Mouse (Mus musculus) left cerebral cortex, adult 9 months (tissue): ENCODE results near the gene Dab2.

Source experiments
- DNase-seq, 2 experiments: peaks; one replicate each; pipeline ENCODE4 v3.0.0; 2022; ENCODE audit warnings: low spot score in 2 of 2

The Dab2 gene

GRCm38 (mm10) chr15:6299554-6299953 is at the start of gene Dab2:
Gene Dab2, plus strand, starts transcription at chr15:6299788.
- no peak for DNase-seq

- no peak for DNase-seq
Observed at GRCm38 (mm10) chr15:6253471-6253870, 46.1 kb upstream of the Dab2 start.

- DNase-seq = no peak
Observed at GRCm38 (mm10) chr15:6254383-6254782, 45.2 kb upstream of the Dab2 start.

- no peak for DNase-seq
Observed at GRCm38 (mm10) chr15:6257049-6257448, 42.5 kb upstream of the Dab2 start.

GRCm38 (mm10) chr15:6259957-6260740 is 39.4 kb upstream of the Dab2 start:
- DNase-seq = no peak

- DNase-seq = no peak
Observed at GRCm38 (mm10) chr15:6260741-6261430, 38.7 kb upstream of the Dab2 start.

- DNase-seq = no peak
Observed at GRCm38 (mm10) chr15:6267147-6267758, 32.3 kb upstream of the Dab2 start.

- DNase-seq = no peak
Observed at GRCm38 (mm10) chr15:6278606-6279468, 20.8 kb upstream of the Dab2 start.

- DNase-seq = peak in 1 of 2 experiments; percentile 3
Observed at GRCm38 (mm10) chr15:6280021-6280451, 19.6 kb upstream of the Dab2 start.

- DNase-seq = no peak
Observed at GRCm38 (mm10) chr15:6283249-6283648, 16.3 kb upstream of the Dab2 start.

- DNase-seq = no peak
Observed at GRCm38 (mm10) chr15:6296071-6296470, 3.5 kb upstream of the Dab2 start.

- DNase-seq = no peak
Observed at GRCm38 (mm10) chr15:6298726-6299125, 862 bp upstream of the Dab2 start.

- DNase-seq = no peak
Observed at GRCm38 (mm10) chr15:6302219-6302618, 2.6 kb downstream of the Dab2 start.

- no peak for DNase-seq
Observed at GRCm38 (mm10) chr15:6303822-6304221, 4.2 kb downstream of the Dab2 start.

- DNase-seq = no peak
Observed at GRCm38 (mm10) chr15:6309633-6310032, 10.0 kb downstream of the Dab2 start.

- no peak for DNase-seq
Observed at GRCm38 (mm10) chr15:6310417-6310816, 10.8 kb downstream of the Dab2 start.

GRCm38 (mm10) chr15:6312396-6312795 is 12.8 kb downstream of the Dab2 start:
- DNase-seq = no peak

- DNase-seq = no peak
Observed at GRCm38 (mm10) chr15:6319352-6319751, 19.8 kb downstream of the Dab2 start.

GRCm38 (mm10) chr15:6320501-6320900 is 20.9 kb downstream of the Dab2 start:
- DNase-seq = no peak

- no peak for DNase-seq
Observed at GRCm38 (mm10) chr15:6321263-6321662, 21.7 kb downstream of the Dab2 start.

GRCm38 (mm10) chr15:6322311-6322710 is 22.7 kb downstream of the Dab2 start:
- DNase-seq = no peak

- no peak for DNase-seq
Observed at GRCm38 (mm10) chr15:6323577-6323976, 24.0 kb downstream of the Dab2 start.
